ENCODE assay signal across 18 mouse cellular contexts in the genomic region with DNA sequence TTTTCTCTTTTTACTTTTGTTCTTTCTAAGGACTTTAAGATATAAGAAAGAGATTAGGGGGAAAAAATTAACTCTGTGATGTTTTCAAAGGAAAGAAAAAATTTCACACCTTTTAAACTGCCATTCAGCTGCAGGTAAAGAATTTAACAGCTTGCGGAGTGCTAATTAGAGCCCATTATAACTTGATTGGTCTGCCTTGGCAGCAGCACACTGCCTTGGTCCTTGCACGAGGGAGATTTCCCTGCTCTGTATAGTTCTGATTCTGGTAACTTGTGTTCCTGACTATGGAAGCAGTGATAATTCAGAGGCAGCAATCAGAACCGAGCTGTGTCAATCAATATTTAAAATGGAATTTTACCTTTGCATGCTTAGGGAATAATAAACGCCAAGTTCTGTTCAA.
"Had no signal": no experiment of that assay in that cellular context is flagged by ENCODE, and none has a peak within 500 bp of the region (broad histone marks: within the 10 kb centered on the region; RNA-seq: fewer than 3 reads in every experiment).

No protein-coding gene starts in this region.

- ATAC-seq: liver, postnatal 0 days; lung, postnatal 0 days; midbrain, embryonic 13.5 days; midbrain, embryonic 15.5 days had no signal

- H3K27ac ChIP-seq: lung, embryonic 15.5 days; macrophage; midbrain, embryonic 13.5 days; midbrain, embryonic 15.5 days; neural tube, embryonic 12.5 days had no signal

- H3K27me3 ChIP-seq: lung, embryonic 15.5 days; megakaryocyte, embryonic 14.5 days; midbrain, embryonic 13.5 days; midbrain, embryonic 15.5 days; neural tube, embryonic 12.5 days had no signal

- H3K4me2 ChIP-seq: lung, embryonic 15.5 days; midbrain, embryonic 11.5 days; midbrain, embryonic 13.5 days; midbrain, embryonic 15.5 days; neural tube, embryonic 12.5 days had no signal

- H3K36me3 ChIP-seq: lung, embryonic 15.5 days; midbrain, embryonic 13.5 days; midbrain, embryonic 15.5 days; neural tube, embryonic 12.5 days had no signal

- H3K4me3 ChIP-seq: lung, embryonic 15.5 days; megakaryocyte, embryonic 14.5 days; midbrain, embryonic 13.5 days; midbrain, embryonic 15.5 days; neural tube, embryonic 12.5 days had no signal

- DNase-seq: liver, postnatal 0 days; lung, adult 2 months; lung, postnatal 14 days; lung, postnatal 36 days; right cerebral cortex, postnatal 25 days; right cerebral cortex, postnatal 4 days; spleen, adult 18-20 months; thymus, adult 18-20 months; thymus, postnatal 14 days; thymus, postnatal 4 days had no signal

- H3K9ac ChIP-seq: liver, postnatal 0 days; lung, embryonic 15.5 days; midbrain, embryonic 13.5 days; midbrain, embryonic 15.5 days; neural tube, embryonic 12.5 days had no signal

- H3K4me1 ChIP-seq: lung, embryonic 15.5 days; megakaryocyte, embryonic 14.5 days; midbrain, embryonic 13.5 days; midbrain, embryonic 15.5 days; neural tube, embryonic 12.5 days had no signal

- H3K9me3 ChIP-seq: lung, embryonic 15.5 days; midbrain, embryonic 13.5 days; midbrain, embryonic 15.5 days; neural tube, embryonic 12.5 days had no signal
